Mouse (Mus musculus) stomach, postnatal 0 days (tissue): ENCODE measurements around the gene S100a4.

Source experiments
- CTCF ChIP-seq: IDR thresholded peaks from 2 replicates; pipeline ENCODE4 v1.5.1; 2016; ENCODE audit warnings: antibody characterized with exemption, low read depth, mild to moderate bottlenecking, moderate library complexity
- EP300 ChIP-seq: optimal IDR thresholded peaks from 2 replicates; pipeline ENCODE3; 2016; ENCODE audit warnings: antibody characterized with exemption

DNA sequence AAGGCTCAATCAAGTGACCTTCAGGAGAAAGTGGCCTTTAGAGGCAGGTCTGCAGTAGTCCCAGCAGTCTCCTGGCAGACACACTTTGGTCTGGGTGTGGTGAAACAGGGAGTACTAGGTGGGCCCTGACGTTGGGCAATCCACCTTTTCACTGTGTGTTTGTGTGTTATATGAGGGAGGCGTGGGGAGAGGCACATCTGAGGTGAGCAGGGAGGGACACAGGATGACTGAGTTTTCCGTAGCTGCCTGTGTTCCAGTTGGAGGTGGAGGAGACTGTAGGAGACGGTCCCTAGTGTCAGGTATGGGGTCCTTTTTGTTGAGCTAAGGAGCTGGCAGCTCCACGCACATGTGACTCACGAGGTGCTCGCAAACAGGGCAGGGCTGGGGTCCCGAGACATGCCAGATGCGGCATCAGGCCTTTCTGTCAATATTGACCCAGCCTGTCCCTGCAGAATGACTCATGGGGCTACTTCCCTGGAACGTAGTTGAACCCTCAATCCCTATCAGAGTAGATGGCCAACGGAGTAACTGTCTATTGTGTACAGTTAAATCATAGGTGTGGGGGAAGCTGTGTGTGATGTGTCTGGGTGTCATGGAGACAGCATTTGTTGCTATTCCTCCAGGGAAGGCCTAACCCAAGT lies 11.2 kb downstream of the S100a4 start:
- TF ChIP-seq CTCF (no peak), EP300 (no peak)
